Mouse (Mus musculus): Measurements from ENCODE around the gene Comt. TPM values are rescaled to one million over a fixed set of nuclear protein-coding genes. Genes with fewer than 3 reads are reported as not detected.
A peak's percentile ranks its signal among the peaks of the same experiment; 100 is the strongest.

Gene Comt
- polyA plus RNA-seq, 1 experiment from 2014 or later: 112 TPM

GRCm38 (mm10) chr16:18396791-18397621, 29.6 kb downstream of the Comt start:
- no peak overlapping the region for H3K9ac ChIP-seq (ENCODE audit: low read depth, low read length)

GRCm38 (mm10) chr16:18396201-18396600, 30.5 kb downstream of the Comt start:
- no peak for ATAC-seq
- WGBS: 50% methylated on average over 2 of the region's 2 CpGs
- H3K9ac ChIP-seq (ENCODE audit: low read depth, low read length): peak overlapping the region; percentile 11; the same call in 1 of the 2 replicates
- peak overlapping the region; percentile 21; the same call in 1 of the 2 replicates for H3K4me2 ChIP-seq (ENCODE audit: low read length)
- peaks cover 43% of the 10 kb centered on the region for H3K4me1 ChIP-seq (ENCODE audit: control insufficient read depth, insufficient read depth, low read length)
- no peak overlapping the region for H3K4me3 ChIP-seq (ENCODE audit: low read depth, low read length)
- H3K9me3 ChIP-seq (replicated peaks; ENCODE audit: control insufficient read depth, low read length, poor library complexity, severe bottlenecking): no peaks in the 10 kb centered on the region
- no peaks in the 10 kb centered on the region for H3K27me3 ChIP-seq (ENCODE audit: control insufficient read depth, insufficient read depth, low read depth, low read length)
- H3K27ac ChIP-seq (ENCODE audit: low read length): peak overlapping the region; percentile 50
- peaks cover 31% of the 10 kb centered on the region for H3K36me3 ChIP-seq (ENCODE audit: control insufficient read depth, insufficient read depth, low read length)

More at GRCm38 (mm10) chr16:18396791-18397621, 29.6 kb downstream of the Comt start:
- peaks cover 48% of the 10 kb centered on the region for H3K4me1 ChIP-seq (ENCODE audit: control insufficient read depth, insufficient read depth, low read length)
- H3K36me3 ChIP-seq (ENCODE audit: control insufficient read depth, insufficient read depth, low read length): peaks cover 33% of the 10 kb centered on the region
- no peak for ATAC-seq
- no peak overlapping the region for H3K4me2 ChIP-seq (ENCODE audit: low read length)
- no peak overlapping the region for H3K4me3 ChIP-seq (ENCODE audit: low read depth, low read length)
- WGBS: 95% methylated on average over 27 of the region's 27 CpGs
- H3K27me3 ChIP-seq (ENCODE audit: control insufficient read depth, insufficient read depth, low read depth, low read length): no peaks in the 10 kb centered on the region
- 0 out of 2 replicates have a peak overlapping the region, but pooled peaks have one; percentile 50 for H3K27ac ChIP-seq (ENCODE audit: low read length)
- no peaks in the 10 kb centered on the region for H3K9me3 ChIP-seq (replicated peaks; ENCODE audit: control insufficient read depth, low read length, poor library complexity, severe bottlenecking)

GRCm38 (mm10) chr16:18395620-18396036, 31.0 kb downstream of the Comt start:
- peaks cover 37% of the 10 kb centered on the region for H3K4me1 ChIP-seq (ENCODE audit: control insufficient read depth, insufficient read depth, low read length)

GRCm38 (mm10) chr16:18394777-18395619, 31.7 kb downstream of the Comt start:
- peaks cover 32% of the 10 kb centered on the region for H3K4me1 ChIP-seq (ENCODE audit: control insufficient read depth, insufficient read depth, low read length)
- peak overlapping the region; percentile 1; the same call in 1 of the 2 replicates for H3K9ac ChIP-seq (ENCODE audit: low read depth, low read length)
- H3K27ac ChIP-seq (ENCODE audit: low read length): peak overlapping the region; percentile 23
- WGBS: 11% methylated on average over 11 of the region's 11 CpGs
- no peaks in the 10 kb centered on the region for H3K9me3 ChIP-seq (replicated peaks; ENCODE audit: control insufficient read depth, low read length, poor library complexity, severe bottlenecking)
- H3K27me3 ChIP-seq (ENCODE audit: control insufficient read depth, insufficient read depth, low read depth, low read length): no peaks in the 10 kb centered on the region
- H3K4me2 ChIP-seq (ENCODE audit: low read length): peak overlapping the region; percentile 21
- H3K36me3 ChIP-seq (ENCODE audit: control insufficient read depth, insufficient read depth, low read length): peaks cover 31% of the 10 kb centered on the region
- no peak overlapping the region for H3K4me3 ChIP-seq (ENCODE audit: low read depth, low read length)
- no peak for ATAC-seq

More at GRCm38 (mm10) chr16:18395620-18396036, 31.0 kb downstream of the Comt start:
- Histone ChIP-seq H3K9ac (ENCODE audit: low read depth, low read length) (peak overlapping the region; percentile 11; the same call in 1 of the 2 replicates), H3K4me2 (ENCODE audit: low read length) (peak overlapping the region; percentile 21), H3K27ac (ENCODE audit: low read length) (peak overlapping the region; percentile 23), H3K4me3 (ENCODE audit: low read depth, low read length) (no peak overlapping the region), H3K9me3 (replicated peaks; ENCODE audit: control insufficient read depth, low read length, poor library complexity, severe bottlenecking) (no peaks in the 10 kb centered on the region), H3K27me3 (ENCODE audit: control insufficient read depth, insufficient read depth, low read depth, low read length) (no peaks in the 10 kb centered on the region), H3K36me3 (ENCODE audit: control insufficient read depth, insufficient read depth, low read length) (peaks cover 31% of the 10 kb centered on the region)
- ATAC-seq: no peak
- 12% methylated on average over 6 of the region's 7 CpGs for WGBS

GRCm38 (mm10) chr16:18394056-18394455, 32.6 kb downstream of the Comt start:
- Histone ChIP-seq H3K4me2 (ENCODE audit: low read length) (peak overlapping the region; percentile 69), H3K27me3 (ENCODE audit: control insufficient read depth, insufficient read depth, low read depth, low read length) (no peaks in the 10 kb centered on the region), H3K27ac (ENCODE audit: low read length) (no peak overlapping the region), H3K36me3 (ENCODE audit: control insufficient read depth, insufficient read depth, low read length) (peaks cover 24% of the 10 kb centered on the region), H3K9me3 (replicated peaks; ENCODE audit: control insufficient read depth, low read length, poor library complexity, severe bottlenecking) (no peaks in the 10 kb centered on the region), H3K4me3 (ENCODE audit: low read depth, low read length) (peak overlapping the region; percentile 74; the same call in 1 of the 2 replicates), H3K4me1 (ENCODE audit: control insufficient read depth, insufficient read depth, low read length) (peaks cover 30% of the 10 kb centered on the region), H3K9ac (ENCODE audit: low read depth, low read length) (peak overlapping the region; percentile 88; the same call in 1 of the 2 replicates)
- 60% methylated on average over 3 of the region's 3 CpGs for WGBS
- ATAC-seq: no peak

GRCm38 (mm10) chr16:18393595-18393994, 33.1 kb downstream of the Comt start:
- H3K9ac ChIP-seq (ENCODE audit: low read depth, low read length): peak overlapping the region; percentile 88
- no peaks in the 10 kb centered on the region for H3K9me3 ChIP-seq (replicated peaks; ENCODE audit: control insufficient read depth, low read length, poor library complexity, severe bottlenecking)
- H3K27me3 ChIP-seq (ENCODE audit: control insufficient read depth, insufficient read depth, low read depth, low read length): no peaks in the 10 kb centered on the region
- 49% methylated on average over 5 of the region's 5 CpGs for WGBS
- peak overlapping the region; percentile 74 for H3K4me3 ChIP-seq (ENCODE audit: low read depth, low read length)
- H3K36me3 ChIP-seq (ENCODE audit: control insufficient read depth, insufficient read depth, low read length): peaks cover 19% of the 10 kb centered on the region
- ATAC-seq: peak; percentile 1; the same call in 1 of the 2 replicates
- H3K27ac ChIP-seq (ENCODE audit: low read length): peak overlapping the region; percentile 84
- H3K4me2 ChIP-seq (ENCODE audit: low read length): peak overlapping the region; percentile 69
- H3K4me1 ChIP-seq (ENCODE audit: control insufficient read depth, insufficient read depth, low read length): peaks cover 33% of the 10 kb centered on the region

GRCm38 (mm10) chr16:18392469-18393426, 33.9 kb downstream of the Comt start:
- ATAC-seq: peak; percentile 86
- Histone ChIP-seq H3K4me3 (ENCODE audit: low read depth, low read length) (peak overlapping the region; percentile 74), H3K9ac (ENCODE audit: low read depth, low read length) (peak overlapping the region; percentile 88), H3K27me3 (ENCODE audit: control insufficient read depth, insufficient read depth, low read depth, low read length) (no peaks in the 10 kb centered on the region), H3K27ac (ENCODE audit: low read length) (peak overlapping the region; percentile 84), H3K4me2 (ENCODE audit: low read length) (peak overlapping the region; percentile 69), H3K4me1 (ENCODE audit: control insufficient read depth, insufficient read depth, low read length) (peaks cover 41% of the 10 kb centered on the region), H3K9me3 (replicated peaks; ENCODE audit: control insufficient read depth, low read length, poor library complexity, severe bottlenecking) (no peaks in the 10 kb centered on the region), H3K36me3 (ENCODE audit: control insufficient read depth, insufficient read depth, low read length) (peaks cover 11% of the 10 kb centered on the region)
- WGBS: under 1% methylated on average over 56 of the region's 63 CpGs

GRCm38 (mm10) chr16:18391728-18392127, 34.9 kb downstream of the Comt start:
- no peaks in the 10 kb centered on the region for H3K9me3 ChIP-seq (replicated peaks; ENCODE audit: control insufficient read depth, low read length, poor library complexity, severe bottlenecking)
- no peak overlapping the region for H3K4me2 ChIP-seq (ENCODE audit: low read length)
- H3K27ac ChIP-seq (ENCODE audit: low read length): no peak overlapping the region
- H3K4me3 ChIP-seq (ENCODE audit: low read depth, low read length): no peak overlapping the region
- peaks cover 2% of the 10 kb centered on the region; the same call in 1 of the 2 replicates for H3K36me3 ChIP-seq (ENCODE audit: control insufficient read depth, insufficient read depth, low read length)
- no peak for ATAC-seq
- H3K27me3 ChIP-seq (ENCODE audit: control insufficient read depth, insufficient read depth, low read depth, low read length): no peaks in the 10 kb centered on the region
- H3K9ac ChIP-seq (ENCODE audit: low read depth, low read length): no peak overlapping the region
- WGBS: 93% methylated on average over 3 of the region's 3 CpGs
- H3K4me1 ChIP-seq (ENCODE audit: control insufficient read depth, insufficient read depth, low read length): peaks cover 46% of the 10 kb centered on the region
